In genomic region chr13:64020902-64021311, GRCm38 (mm10) we compare ENCODE assay signal across 9 mouse cellular contexts.
DNase-seq lines count a peak whose midpoint lies in the region; ATAC-seq lines count a peak whose summit lies in the region.
"Had no signal": no experiment of that assay in that cellular context is flagged by ENCODE, and none has a peak within 500 bp of the region (broad histone marks: within the 10 kb centered on the region; RNA-seq: fewer than 3 reads in every experiment).

No protein-coding gene starts in this region.

- 11% methylated on average over 7 of the region's 7 CpGs for WGBS in embryonic facial prominence, embryonic 15.5 days
- WGBS in midbrain, embryonic 14.5 days, result 22% methylated on average over 7 of the region's 7 CpGs

- peak; percentile 73 to 77 for DNase-seq in kidney, postnatal 4 days
- DNase-seq in kidney, adult 11 months, result no peak
- peak; percentile 71 to 72 for DNase-seq in heart, postnatal 10 days
- DNase-seq in left cerebral cortex, adult 18-20 months (ENCODE audit: low spot score in 2 of 2), result peak; percentile 52 to 67
- peak; percentile 71 for DNase-seq in midbrain, embryonic 14.5 days
- no peak for DNase-seq in c-Kit-positive CD71-positive TER-119-positive erythroid progenitor cells, embryonic 14.5 days (ENCODE audit: low spot score)

- no peak overlapping the region for H3K4me3 ChIP-seq in embryonic facial prominence, embryonic 15.5 days (replicated peaks)
- no peak overlapping the region for H3K4me3 ChIP-seq in midbrain, embryonic 14.5 days (replicated peaks; ENCODE audit: low read depth, low read length)

- no peaks in the 10 kb centered on the region for H3K27me3 ChIP-seq in embryonic facial prominence, embryonic 15.5 days
- H3K27me3 ChIP-seq in midbrain, embryonic 14.5 days (ENCODE audit: control insufficient read depth, insufficient read depth, low read length), result no peaks in the 10 kb centered on the region
- H3K27me3 ChIP-seq: Patski had no signal

- peak; percentile 90 for ATAC-seq in embryonic facial prominence, embryonic 15.5 days (ENCODE audit: insufficient number of reproducible peaks, low FRiP score, low TSS enrichment, low read depth)
- ATAC-seq in midbrain, embryonic 14.5 days (ENCODE audit: low FRiP score, low TSS enrichment), result peak; percentile 89
- no peak for ATAC-seq in CD4-positive, CD25-positive, alpha-beta regulatory T cell, adult 4 months
- ATAC-seq: Patski had no signal

- peak overlapping the region; percentile 90 for H3K27ac ChIP-seq in embryonic facial prominence, embryonic 15.5 days (replicated peaks)
- H3K27ac ChIP-seq in midbrain, embryonic 14.5 days (replicated peaks; ENCODE audit: low read depth, low read length), result no peak overlapping the region

- intact Hi-C loops in heart, postnatal 10 days (cut with DNase I), result no loop called here

- no peaks in the 10 kb centered on the region for H3K9me3 ChIP-seq in embryonic facial prominence, embryonic 15.5 days (replicated peaks)
- no peaks in the 10 kb centered on the region for H3K9me3 ChIP-seq in midbrain, embryonic 14.5 days (ENCODE audit: control insufficient read depth, low read length)

- H3K9ac ChIP-seq in embryonic facial prominence, embryonic 15.5 days, result no peak overlapping the region
- no peak overlapping the region for H3K9ac ChIP-seq in midbrain, embryonic 14.5 days (replicated peaks; ENCODE audit: low read length)

- 0 out of 2 replicates have a peak overlapping the region, but pooled peaks have one; percentile 17 for H3K4me2 ChIP-seq in embryonic facial prominence, embryonic 15.5 days (replicated peaks)
- H3K4me2 ChIP-seq in midbrain, embryonic 14.5 days (ENCODE audit: low read length), result no peak overlapping the region

- no peaks in the 10 kb centered on the region for H3K36me3 ChIP-seq in embryonic facial prominence, embryonic 15.5 days
- no peaks in the 10 kb centered on the region for H3K36me3 ChIP-seq in midbrain, embryonic 14.5 days (ENCODE audit: control insufficient read depth, insufficient read depth, low read length)

- H3K4me1 ChIP-seq in embryonic facial prominence, embryonic 15.5 days, result peaks cover 56% of the 10 kb centered on the region
- no peaks in the 10 kb centered on the region; the same call in 1 of the 2 replicates for H3K4me1 ChIP-seq in midbrain, embryonic 14.5 days (ENCODE audit: control insufficient read depth, insufficient read depth, low read length)

Comparison
In these comparisons a context has a peak if more than half of its experiments do, and no peak if none do; other contexts are left out.
1. DNase-seq: peak in kidney, postnatal 4 days (2 of 2), heart, postnatal 10 days (2 of 2), left cerebral cortex, adult 18-20 months (2 of 2) and midbrain, embryonic 14.5 days (single experiment); none in kidney, adult 11 months (single experiment) and c-Kit-positive CD71-positive TER-119-positive erythroid progenitor cells, embryonic 14.5 days (single experiment).